Mouse (Mus musculus) MEL (cell line): ENCODE results near the gene Mylk4.

Experiments used
- CTCF ChIP-seq, 3 experiments: IDR thresholded peaks in 2 of 3; conservative IDR thresholded peaks in 1 of 3; 2 replicates each; pipeline ENCODE4 v1.5.1; 2011 to 2012; ENCODE audit warnings: low read length in 3 of 3, low read depth in 2 of 3, mild to moderate bottlenecking in 2 of 3, improper control_type of control experiment in 1 of 3, inconsistent platforms in 1 of 3, mixed read lengths in 1 of 3, moderate library complexity in 1 of 3; ENCODE audit not compliant: control insufficient read depth in 1 of 3, insufficient read depth in 1 of 3, poor library complexity in 1 of 3, severe bottlenecking in 1 of 3
- ETS1 ChIP-seq: IDR thresholded peaks from 2 replicates; pipeline ENCODE4 v1.6.1; 2012; ENCODE audit warnings: low read depth, mild to moderate bottlenecking, inconsistent platforms, low read length, improper control_type of control experiment, moderate library complexity
- POLR2A ChIP-seq, 2 experiments: IDR thresholded peaks; 2 replicates each; pipeline ENCODE4 v1.6.1; 2011 to 2012; ENCODE audit warnings: low read length in 2 of 2, mild to moderate bottlenecking in 2 of 2, control low read depth in 1 of 2, improper control_type of control experiment in 1 of 2, low read depth in 1 of 2, moderate library complexity in 1 of 2; ENCODE audit not compliant: control insufficient read depth in 1 of 2, insufficient read depth in 1 of 2, poor library complexity in 1 of 2
- ZKSCAN1 ChIP-seq: IDR thresholded peaks from 2 replicates; pipeline ENCODE4 v1.6.1; 2012; ENCODE audit warnings: low read depth, mild to moderate bottlenecking, inconsistent platforms, low read length, improper control_type of control experiment, moderate library complexity

DNA sequence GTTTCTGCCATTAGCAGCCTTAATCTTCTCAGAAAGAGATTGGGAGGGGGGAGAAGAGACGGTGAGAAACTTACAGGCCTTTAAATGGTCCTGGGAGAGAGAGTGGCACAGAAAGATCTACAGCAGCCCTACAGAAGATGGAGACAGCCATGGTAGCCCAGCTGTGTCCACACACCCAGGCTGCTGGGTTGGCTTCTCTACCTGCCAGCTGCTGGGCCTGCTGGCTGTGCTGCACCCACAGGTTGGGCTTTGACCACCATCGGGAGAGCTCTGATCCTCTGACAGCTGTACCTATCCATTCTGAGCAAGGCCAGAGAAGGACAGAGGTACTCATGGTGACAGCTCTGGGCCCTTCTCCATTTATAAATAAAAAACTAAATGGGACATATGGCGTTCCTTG is 4.9 kb downstream of the Mylk4 start:
- no peak for TF ChIP-seq CTCF (IDR thresholded peaks at IDR 0.05 in 2 of 3, conservative IDR thresholded peaks at IDR 0.05 in 1 of 3; ENCODE audit: control insufficient read depth in 1 of 3, insufficient read depth in 1 of 3, low read depth in 2 of 3, low read length in 3 of 3, poor library complexity in 1 of 3, severe bottlenecking in 1 of 3)
- no peak for TF ChIP-seq ETS1
- TF ChIP-seq ZKSCAN1, result no peak
- no peak for TF ChIP-seq POLR2A (IDR thresholded peaks at IDR 0.05; ENCODE audit: control insufficient read depth in 1 of 2, insufficient read depth in 1 of 2, low read depth in 1 of 2, low read length in 2 of 2, poor library complexity in 1 of 2)
